Mouse (Mus musculus): ENCODE results near the gene Sar1a.

DNA sequence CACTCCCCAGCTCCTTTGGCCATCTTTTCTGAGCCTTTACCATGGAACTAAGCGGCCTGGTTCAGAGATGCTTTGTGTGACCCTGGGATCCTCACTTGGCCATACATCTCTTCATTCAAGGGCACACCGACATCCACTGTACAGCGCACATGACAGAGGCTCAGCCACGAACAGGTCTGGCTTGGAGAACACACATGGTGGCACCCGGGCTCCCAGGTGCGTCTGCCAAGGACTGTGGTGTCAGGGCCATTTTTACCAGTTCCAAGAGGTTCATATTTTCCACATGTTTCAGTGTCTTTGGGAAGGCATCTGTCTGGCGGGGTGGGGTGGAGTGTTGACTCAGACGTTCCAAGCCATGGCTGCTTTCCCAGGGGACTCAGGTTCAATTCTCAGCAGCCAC is 62.2 kb downstream of the Sar1a start:
- TF ChIP-seq CTCF (IDR thresholded peaks at IDR 0.05; ENCODE audit: low read depth) (no peak), EP300 (optimal IDR thresholded peaks at IDR 0.05) (no peak)
